Mouse (Mus musculus): ENCODE results near the gene Mlst8. TPM values are rescaled to one million over a fixed set of nuclear protein-coding genes. Genes with fewer than 3 reads are reported as not detected.

Gene Mlst8
- total and polyA plus RNA-seq, 3 experiments, result 10.0 to 24.7 (median 14.0) TPM

GRCm38 (mm10) chr17:24454218-24454755 is 24.6 kb downstream of the Mlst8 start:
- Histone ChIP-seq H3K4me1 (ENCODE audit: control insufficient read depth in 1 of 2, insufficient read depth in 2 of 2) (peaks cover 0 to 18% of the 10 kb centered on the region in 2 experiments; a peak in 2 of 4 replicates), H3K27me3 (replicated peaks) (no peaks in the 10 kb centered on the region), H3K27ac (ENCODE audit: insufficient read depth, low read depth) (peak overlapping the region; percentile 60; the same call in 1 of the 2 replicates), H3K79me2 (replicated peaks; ENCODE audit: control insufficient read depth, extremely low read depth, insufficient read depth, poor library complexity, severe bottlenecking) (peaks cover 15% of the 10 kb centered on the region), H3K9ac (ENCODE audit: insufficient read depth, low read depth) (peak overlapping the region; percentile 78), H3K4me2 (ENCODE audit: insufficient read depth, low read depth, poor library complexity, severe bottlenecking) (peak overlapping the region; percentile 87), H3K4me3 (replicated peaks in 1 of 3; ENCODE audit: low read depth in 2 of 3, low read length in 2 of 3, poor library complexity in 1 of 3) (peak overlapping the region; percentile 67 to 91 (median 75)), H3K9me3 (replicated peaks; ENCODE audit: low read length) (no peaks in the 10 kb centered on the region), H3K36me3 (replicated peaks in 1 of 2; ENCODE audit: control insufficient read depth in 1 of 2, insufficient read depth in 1 of 2, low read length in 1 of 2) (peaks cover 19 to 32% of the 10 kb centered on the region in 2 experiments)
- TF ChIP-seq SIN3A (IDR thresholded peaks at IDR 0.05; ENCODE audit: low read length), result peak; percentile 46; the same call in 1 of the 2 replicates
- no peak for TF ChIP-seq CHD1 (IDR thresholded peaks at IDR 0.05; ENCODE audit: low read depth, low read length)
- in situ Hi-C loops (cut with MboI; ENCODE audit: low pct_ligation_motif_present, low pct_unique_long_range_greater_than_20kb, low sequenced_read_pairs), result no loop called here
- DNase-seq (ENCODE audit: extremely low read depth), result no peak
- dilution Hi-C loops (cut with MboI; ENCODE audit: extremely low pct_ligation_motif_present, extremely low pct_unique_long_range_greater_than_20kb, low sequenced_read_pairs), result no loop called here

- Histone ChIP-seq H3K9me3 (replicated peaks; ENCODE audit: low read length) (no peaks in the 10 kb centered on the region), H3K27me3 (replicated peaks) (no peaks in the 10 kb centered on the region), H3K79me2 (replicated peaks; ENCODE audit: control insufficient read depth, extremely low read depth, insufficient read depth, poor library complexity, severe bottlenecking) (peaks cover 15% of the 10 kb centered on the region), H3K4me2 (ENCODE audit: insufficient read depth, low read depth, poor library complexity, severe bottlenecking) (no peak overlapping the region; the same call in 1 of the 2 replicates), H3K27ac (ENCODE audit: insufficient read depth, low read depth) (no peak overlapping the region), H3K4me3 (replicated peaks in 1 of 3; ENCODE audit: low read depth in 2 of 3, low read length in 2 of 3, poor library complexity in 1 of 3) (no peak overlapping the region), H3K4me1 (ENCODE audit: control insufficient read depth in 1 of 2, insufficient read depth in 2 of 2) (peaks cover 3 to 27% of the 10 kb centered on the region in 2 experiments; a peak in 3 of 4 replicates), H3K9ac (ENCODE audit: insufficient read depth, low read depth) (no peak overlapping the region), H3K36me3 (replicated peaks in 1 of 2; ENCODE audit: control insufficient read depth in 1 of 2, insufficient read depth in 1 of 2, low read length in 1 of 2) (peaks cover 28 to 41% of the 10 kb centered on the region in 2 experiments)
- in situ Hi-C loops (cut with MboI; ENCODE audit: low pct_ligation_motif_present, low pct_unique_long_range_greater_than_20kb, low sequenced_read_pairs), result no loop called here
- dilution Hi-C loops (cut with MboI; ENCODE audit: extremely low pct_ligation_motif_present, extremely low pct_unique_long_range_greater_than_20kb, low sequenced_read_pairs), result no loop called here
- TF ChIP-seq BHLHE40 (IDR thresholded peaks at IDR 0.05; ENCODE audit: low read depth, low read length) (no peak), ZMIZ1 (IDR thresholded peaks at IDR 0.05; ENCODE audit: low read depth, low read length) (no peak), ELF1 (IDR thresholded peaks at IDR 0.05; ENCODE audit: low read depth, low read length) (no peak), MAFK (IDR thresholded peaks at IDR 0.05; ENCODE audit: insufficient replicate concordance, low read length) (no peak), IRF4 (IDR thresholded peaks at IDR 0.05; ENCODE audit: low read depth, low read length) (no peak), MAZ (IDR thresholded peaks at IDR 0.05; ENCODE audit: low read depth, low read length) (no peak), E2F4 (IDR thresholded peaks at IDR 0.05; ENCODE audit: insufficient replicate concordance, low read depth, low read length) (no peak), EP300 (IDR thresholded peaks at IDR 0.05; ENCODE audit: low read length) (no peak), RCOR1 (conservative IDR thresholded peaks at IDR 0.05; ENCODE audit: low read depth, low read length) (no peak), USF1 (IDR thresholded peaks at IDR 0.05; ENCODE audit: low read depth, low read length) (no peak), ETS1 (conservative IDR thresholded peaks at IDR 0.05; ENCODE audit: low read depth, low read length) (no peak)
- DNase-seq (ENCODE audit: extremely low read depth), result no peak
Observed at GRCm38 (mm10) chr17:24453372-24453771, 25.5 kb downstream of the Mlst8 start.

All from CH12.LX (cell line).